Mouse (Mus musculus): ENCODE results near the gene Rtl10. TPM values are rescaled to one million over a fixed set of nuclear protein-coding genes. Genes with fewer than 3 reads are reported as not detected.

Rtl10 gene
- total RNA-seq (2012; rRNA removed) = 6.7 and 8.5 TPM in 2 replicates

DNA sequence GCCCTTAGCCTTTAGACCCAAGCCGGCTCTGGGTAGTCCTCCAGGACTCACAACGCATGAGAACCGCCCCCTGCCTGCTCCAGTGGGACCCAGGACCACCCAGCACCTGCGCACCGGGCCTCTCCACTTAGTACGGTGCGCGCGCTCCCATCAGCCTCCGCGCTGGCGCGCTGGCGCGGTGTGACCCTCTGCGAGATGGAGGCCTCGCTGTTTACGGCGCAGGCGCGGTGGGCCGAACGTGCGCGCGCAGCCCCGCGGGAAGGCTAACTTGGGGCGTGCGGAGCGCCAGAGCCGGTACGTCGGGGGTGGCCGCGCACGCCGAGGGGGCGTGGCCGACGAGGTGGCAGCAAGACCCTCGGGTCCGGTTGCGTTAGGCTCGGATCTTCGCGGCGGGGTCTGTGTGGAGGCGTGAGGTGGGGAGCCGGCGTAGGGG lies at the start of gene Rtl10, which contains the start of gene Gnb1l:
TSS of gene Rtl10 (plus strand) at position 344 of the 433 bp plus-strand sequence.
TSS of gene Gnb1l (plus strand) at position 156 of the 433 bp plus-strand sequence.
- Histone ChIP-seq H3K36me3 (ENCODE audit: control insufficient read depth, insufficient read depth, low read length, poor library complexity, severe bottlenecking) (peaks cover 15% of the 10 kb centered on the region), H3K4me3 (ENCODE audit: insufficient read depth in 1 of 2, low read depth in 1 of 2, low read length in 2 of 2, poor library complexity in 1 of 2, severe bottlenecking in 1 of 2) (peak within 1 kb of the TSS; percentile 86 to 95), H3K9ac (ENCODE audit: insufficient read depth, low read depth, low read length, poor library complexity, severe bottlenecking) (peak within 1 kb of the TSS; percentile 88), H3K4me1 (ENCODE audit: control insufficient read depth in 2 of 2, insufficient read depth in 2 of 2, low read length in 2 of 2, poor library complexity in 1 of 2) (peaks cover 0 to 8% of the 10 kb centered on the region in 2 experiments; a peak in 1 of 4 replicates), H3K9me3 (ENCODE audit: control insufficient read depth, insufficient read depth, low read depth, low read length) (no peaks in the 10 kb centered on the region), H3K27ac (ENCODE audit: insufficient read depth, low read depth, low read length, poor library complexity, severe bottlenecking) (peak within 1 kb of the TSS; percentile 8; the same call in 1 of the 2 replicates)
- peak; percentile 91 for DNase-seq (ENCODE audit: low read depth, low spot score)
- in situ Hi-C loops (cut with MboI; ENCODE audit: low sequenced_read_pairs in 2 of 2, unreplicated experiment in 2 of 2) = no loop called here
- no peak for TF ChIP-seq ZNF384 (IDR thresholded peaks at IDR 0.05; ENCODE audit: low read depth, low read length)
- TF ChIP-seq HCFC1 (IDR thresholded peaks at IDR 0.05; ENCODE audit: borderline replicate concordance, insufficient read depth, low read length) = no peak
- no peak for TF ChIP-seq ZC3H11A (IDR thresholded peaks at IDR 0.05; ENCODE audit: borderline replicate concordance, low read depth, low read length)
- no peak for TF ChIP-seq MAFK (IDR thresholded peaks at IDR 0.05; ENCODE audit: insufficient read depth, low read depth, low read length)

- in situ Hi-C loops (cut with MboI; ENCODE audit: low sequenced_read_pairs in 2 of 2, unreplicated experiment in 2 of 2) = no loop called here
- Histone ChIP-seq H3K9ac (ENCODE audit: insufficient read depth, low read depth, low read length, poor library complexity, severe bottlenecking) (no peak overlapping the region), H3K9me3 (ENCODE audit: control insufficient read depth, insufficient read depth, low read depth, low read length) (no peaks in the 10 kb centered on the region), H3K4me1 (ENCODE audit: control insufficient read depth in 2 of 2, insufficient read depth in 2 of 2, low read length in 2 of 2, poor library complexity in 1 of 2) (no peaks in the 10 kb centered on the region), H3K4me3 (ENCODE audit: insufficient read depth in 1 of 2, low read depth in 1 of 2, low read length in 2 of 2, poor library complexity in 1 of 2, severe bottlenecking in 1 of 2) (no peak overlapping the region), H3K36me3 (ENCODE audit: control insufficient read depth, insufficient read depth, low read length, poor library complexity, severe bottlenecking) (no peaks in the 10 kb centered on the region), H3K27ac (ENCODE audit: insufficient read depth, low read depth, low read length, poor library complexity, severe bottlenecking) (no peak overlapping the region)
- DNase-seq (ENCODE audit: low read depth, low spot score) = no peak
- TF ChIP-seq ZC3H11A (IDR thresholded peaks at IDR 0.05; ENCODE audit: borderline replicate concordance, low read depth, low read length) (no peak), ZNF384 (IDR thresholded peaks at IDR 0.05; ENCODE audit: low read depth, low read length) (no peak), HCFC1 (IDR thresholded peaks at IDR 0.05; ENCODE audit: borderline replicate concordance, insufficient read depth, low read length) (no peak), MAFK (IDR thresholded peaks at IDR 0.05; ENCODE audit: insufficient read depth, low read depth, low read length) (no peak), CHD2 (IDR thresholded peaks at IDR 0.05; ENCODE audit: low read depth, low read length) (no peak)
Observed at GRCm38 (mm10) chr16:18449005-18449404, 49.7 kb upstream of the Rtl10 start.

DNA sequence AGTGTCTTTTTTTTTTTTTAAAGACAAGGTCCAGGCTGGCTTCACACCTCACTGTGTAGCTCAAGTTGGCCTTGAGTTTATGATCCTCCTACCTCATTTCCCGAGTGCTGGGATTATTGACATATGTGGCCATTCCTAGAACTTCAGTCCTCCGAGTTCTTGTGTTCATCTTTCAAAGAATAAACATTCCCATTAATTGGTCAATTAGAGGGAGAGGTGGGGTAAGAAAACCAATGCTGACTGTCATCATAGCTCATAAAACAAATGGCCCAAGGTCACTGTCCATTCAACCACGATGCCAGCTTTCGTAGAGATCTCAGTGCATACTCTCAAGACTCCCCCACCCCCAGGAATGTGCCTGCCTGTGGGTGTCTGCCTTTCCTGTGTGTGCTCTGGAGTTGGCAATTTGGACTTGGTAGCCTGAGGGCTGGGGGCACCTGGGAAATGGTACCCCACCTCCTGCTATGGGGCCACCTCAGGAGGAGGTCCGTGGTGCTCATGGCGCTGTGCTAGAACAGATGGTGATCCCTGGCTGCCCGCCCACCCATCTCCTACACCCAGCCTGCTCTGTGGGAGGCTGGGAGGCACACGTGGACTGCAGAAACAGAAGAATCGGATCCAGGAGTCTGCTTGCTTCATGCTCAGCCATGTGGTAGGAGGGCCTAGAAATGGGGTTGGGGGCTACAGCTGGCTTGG lies 47.1 kb upstream of the Rtl10 start:
- no peak for TF ChIP-seq HCFC1 (IDR thresholded peaks at IDR 0.05; ENCODE audit: borderline replicate concordance, insufficient read depth, low read length)
- no peak for TF ChIP-seq ZNF384 (IDR thresholded peaks at IDR 0.05; ENCODE audit: low read depth, low read length)
- no peak for TF ChIP-seq CHD2 (IDR thresholded peaks at IDR 0.05; ENCODE audit: low read depth, low read length)
- no peak for TF ChIP-seq MAFK (IDR thresholded peaks at IDR 0.05; ENCODE audit: insufficient read depth, low read depth, low read length)
- no peak for TF ChIP-seq ZC3H11A (IDR thresholded peaks at IDR 0.05; ENCODE audit: borderline replicate concordance, low read depth, low read length)
- no peak for DNase-seq (ENCODE audit: low read depth, low spot score)
- Histone ChIP-seq H3K4me3 (ENCODE audit: insufficient read depth in 1 of 2, low read depth in 1 of 2, low read length in 2 of 2, poor library complexity in 1 of 2, severe bottlenecking in 1 of 2) (no peak overlapping the region), H3K36me3 (ENCODE audit: control insufficient read depth, insufficient read depth, low read length, poor library complexity, severe bottlenecking) (no peaks in the 10 kb centered on the region), H3K4me1 (ENCODE audit: control insufficient read depth in 2 of 2, insufficient read depth in 2 of 2, low read length in 2 of 2, poor library complexity in 1 of 2) (no peaks in the 10 kb centered on the region), H3K27ac (ENCODE audit: insufficient read depth, low read depth, low read length, poor library complexity, severe bottlenecking) (no peak overlapping the region), H3K9me3 (ENCODE audit: control insufficient read depth, insufficient read depth, low read depth, low read length) (no peaks in the 10 kb centered on the region), H3K9ac (ENCODE audit: insufficient read depth, low read depth, low read length, poor library complexity, severe bottlenecking) (no peak overlapping the region)
- in situ Hi-C loops (cut with MboI; ENCODE audit: low sequenced_read_pairs in 2 of 2, unreplicated experiment in 2 of 2) = no loop called here

- in situ Hi-C loops (cut with MboI; ENCODE audit: low sequenced_read_pairs in 2 of 2, unreplicated experiment in 2 of 2) = no loop called here
- Histone ChIP-seq H3K36me3 (ENCODE audit: control insufficient read depth, insufficient read depth, low read length, poor library complexity, severe bottlenecking) (no peaks in the 10 kb centered on the region; the same call in 1 of the 2 replicates), H3K9me3 (ENCODE audit: control insufficient read depth, insufficient read depth, low read depth, low read length) (no peaks in the 10 kb centered on the region), H3K9ac (ENCODE audit: insufficient read depth, low read depth, low read length, poor library complexity, severe bottlenecking) (no peak overlapping the region), H3K4me3 (ENCODE audit: insufficient read depth in 1 of 2, low read depth in 1 of 2, low read length in 2 of 2, poor library complexity in 1 of 2, severe bottlenecking in 1 of 2) (no peak overlapping the region), H3K4me1 (ENCODE audit: control insufficient read depth in 2 of 2, insufficient read depth in 2 of 2, low read length in 2 of 2, poor library complexity in 1 of 2) (no peaks in the 10 kb centered on the region), H3K27ac (ENCODE audit: insufficient read depth, low read depth, low read length, poor library complexity, severe bottlenecking) (no peak overlapping the region)
- no peak for DNase-seq (ENCODE audit: low read depth, low spot score)
- no peak for TF ChIP-seq HCFC1 (IDR thresholded peaks at IDR 0.05; ENCODE audit: borderline replicate concordance, insufficient read depth, low read length)
- TF ChIP-seq CHD2 (IDR thresholded peaks at IDR 0.05; ENCODE audit: low read depth, low read length) = no peak
- TF ChIP-seq MAFK (IDR thresholded peaks at IDR 0.05; ENCODE audit: insufficient read depth, low read depth, low read length) = no peak
- TF ChIP-seq ZNF384 (IDR thresholded peaks at IDR 0.05; ENCODE audit: low read depth, low read length) = no peak
- TF ChIP-seq ZC3H11A (IDR thresholded peaks at IDR 0.05; ENCODE audit: borderline replicate concordance, low read depth, low read length) = no peak
Observed at GRCm38 (mm10) chr16:18452361-18452862, 46.3 kb upstream of the Rtl10 start.

All from ES-E14 (cell line).